Mouse (Mus musculus): Measurements from ENCODE around the gene Fbxl13. TPM values are rescaled to one million over a fixed set of nuclear protein-coding genes. Genes with fewer than 3 reads are reported as not detected.
"Not testable (repeated sequence)": the region's sequence is repeated elsewhere in the genome, so short reads cannot be mapped to it uniquely, and the experiment has no call there.

Gene Fbxl13
- total and polyA plus RNA-seq, 3 experiments = 0.11 TPM; not detected in 2

- H3K27me3 ChIP-seq (ENCODE audit: insufficient read depth, low read length) = peaks cover 24% of the 10 kb centered on the region
- ATAC-seq (ENCODE audit: extremely low read depth, insufficient number of reproducible peaks, low FRiP score, poor library complexity, severe bottlenecking) (no peak), DNase-seq (ENCODE audit: low spot score) (no peak)
- TF ChIP-seq CTCF (IDR thresholded peaks at IDR 0.05; ENCODE audit: low read depth, low read length) (no peak), TAL1 (conservative IDR thresholded peaks at IDR 0.05; ENCODE audit: low read depth, low read length) (no peak), POLR2AphosphoS5 (IDR thresholded peaks at IDR 0.05; ENCODE audit: insufficient replicate concordance, low read depth, low read length) (no peak), GATA2 (IDR thresholded peaks at IDR 0.05; ENCODE audit: borderline replicate concordance, low read depth, low read length) (no peak), GATA1 (IDR thresholded peaks at IDR 0.05; ENCODE audit: borderline replicate concordance, low read length) (no peak)
- H3K36me3 ChIP-seq (replicated peaks) = peaks cover 24% of the 10 kb centered on the region
- peaks cover 19% of the 10 kb centered on the region for H3K4me1 ChIP-seq (ENCODE audit: insufficient read depth, low read depth, low read length)
- H3K4me3 ChIP-seq (ENCODE audit: low read depth, low read length) = peak overlapping the region; percentile 87
- no peaks in the 10 kb centered on the region for H3K9me3 ChIP-seq (replicated peaks)
Observed at GRCm38 (mm10) chr5:21644891-21645438, 469 bp downstream of the Fbxl13 start.

GRCm38 (mm10) chr5:21643606-21644005, 1.8 kb downstream of the Fbxl13 start:
- Histone ChIP-seq H3K4me1 (ENCODE audit: insufficient read depth, low read depth, low read length) (peaks cover 19% of the 10 kb centered on the region), H3K27me3 (ENCODE audit: insufficient read depth, low read length) (peaks cover 28% of the 10 kb centered on the region), H3K36me3 (replicated peaks) (peaks cover 11% of the 10 kb centered on the region), H3K9me3 (replicated peaks) (no peaks in the 10 kb centered on the region), H3K4me3 (ENCODE audit: low read depth, low read length) (no peak overlapping the region)
- no peak for ATAC-seq (ENCODE audit: extremely low read depth, insufficient number of reproducible peaks, low FRiP score, poor library complexity, severe bottlenecking)
- no peak for DNase-seq (ENCODE audit: low spot score)
- TF ChIP-seq TAL1 (conservative IDR thresholded peaks at IDR 0.05; ENCODE audit: low read depth, low read length) = no peak

GRCm38 (mm10) chr5:21640961-21641360, 4.5 kb downstream of the Fbxl13 start:
- Histone ChIP-seq H3K4me1 (ENCODE audit: insufficient read depth, low read depth, low read length) (peaks cover 6% of the 10 kb centered on the region), H3K36me3 (replicated peaks) (no peaks in the 10 kb centered on the region), H3K9me3 (replicated peaks) (no peaks in the 10 kb centered on the region), H3K27me3 (ENCODE audit: insufficient read depth, low read length) (peaks cover 30% of the 10 kb centered on the region), H3K4me3 (ENCODE audit: low read depth, low read length) (no peak overlapping the region)
- no peak for TF ChIP-seq GATA1 (IDR thresholded peaks at IDR 0.05; ENCODE audit: borderline replicate concordance, low read length)
- no peak for TF ChIP-seq GATA2 (IDR thresholded peaks at IDR 0.05; ENCODE audit: borderline replicate concordance, low read depth, low read length)
- TF ChIP-seq TAL1 (conservative IDR thresholded peaks at IDR 0.05; ENCODE audit: low read depth, low read length) = no peak
- peak; percentile 53; the same call in 1 of the 2 replicates for TF ChIP-seq CTCF (IDR thresholded peaks at IDR 0.05; ENCODE audit: low read depth, low read length)
- TF ChIP-seq POLR2AphosphoS5 (IDR thresholded peaks at IDR 0.05; ENCODE audit: insufficient replicate concordance, low read depth, low read length) = no peak
- no peak for DNase-seq (ENCODE audit: low spot score)
- no peak for ATAC-seq (ENCODE audit: extremely low read depth, insufficient number of reproducible peaks, low FRiP score, poor library complexity, severe bottlenecking)

- H3K4me1 ChIP-seq (ENCODE audit: insufficient read depth, low read depth, low read length) = no peaks in the 10 kb centered on the region
- TF ChIP-seq TAL1 (conservative IDR thresholded peaks at IDR 0.05; ENCODE audit: low read depth, low read length) = no peak
- TF ChIP-seq GATA1 (IDR thresholded peaks at IDR 0.05; ENCODE audit: borderline replicate concordance, low read length) = no peak
- no peak for TF ChIP-seq GATA2 (IDR thresholded peaks at IDR 0.05; ENCODE audit: borderline replicate concordance, low read depth, low read length)
- no peak for TF ChIP-seq POLR2AphosphoS5 (IDR thresholded peaks at IDR 0.05; ENCODE audit: insufficient replicate concordance, low read depth, low read length)
- TF ChIP-seq CTCF (IDR thresholded peaks at IDR 0.05; ENCODE audit: low read depth, low read length) = no peak
- H3K27me3 ChIP-seq (ENCODE audit: insufficient read depth, low read length) = peaks cover 6% of the 10 kb centered on the region; the same call in 1 of the 2 replicates
Observed at GRCm38 (mm10) chr5:21625916-21626315, 19.5 kb downstream of the Fbxl13 start.

GRCm38 (mm10) chr5:21616450-21617009, 28.9 kb downstream of the Fbxl13 start:
- Histone ChIP-seq H3K9me3 (replicated peaks) (no peaks in the 10 kb centered on the region), H3K36me3 (replicated peaks) (no peaks in the 10 kb centered on the region), H3K27me3 (ENCODE audit: insufficient read depth, low read length) (peaks cover 3% of the 10 kb centered on the region; the same call in 1 of the 2 replicates), H3K4me3 (ENCODE audit: low read depth, low read length) (no peak overlapping the region), H3K4me1 (ENCODE audit: insufficient read depth, low read depth, low read length) (no peaks in the 10 kb centered on the region; the same call in 1 of the 2 replicates)
- TF ChIP-seq GATA1 (IDR thresholded peaks at IDR 0.05; ENCODE audit: borderline replicate concordance, low read length) (no peak), GATA2 (IDR thresholded peaks at IDR 0.05; ENCODE audit: borderline replicate concordance, low read depth, low read length) (no peak), POLR2AphosphoS5 (IDR thresholded peaks at IDR 0.05; ENCODE audit: insufficient replicate concordance, low read depth, low read length) (no peak), CTCF (IDR thresholded peaks at IDR 0.05; ENCODE audit: low read depth, low read length) (no peak), TAL1 (conservative IDR thresholded peaks at IDR 0.05; ENCODE audit: low read depth, low read length) (no peak)
- ATAC-seq (ENCODE audit: extremely low read depth, insufficient number of reproducible peaks, low FRiP score, poor library complexity, severe bottlenecking) (no peak), DNase-seq (ENCODE audit: low spot score) (no peak)

More at GRCm38 (mm10) chr5:21625916-21626315, 19.5 kb downstream of the Fbxl13 start:
- H3K9me3 ChIP-seq (replicated peaks) = no peaks in the 10 kb centered on the region
- H3K36me3 ChIP-seq (replicated peaks) = no peaks in the 10 kb centered on the region
- ATAC-seq (ENCODE audit: extremely low read depth, insufficient number of reproducible peaks, low FRiP score, poor library complexity, severe bottlenecking) (no peak), DNase-seq (ENCODE audit: low spot score) (no peak)
- no peak overlapping the region for H3K4me3 ChIP-seq (ENCODE audit: low read depth, low read length)

- not testable (repeated sequence) for ATAC-seq (ENCODE audit: extremely low read depth, insufficient number of reproducible peaks, low FRiP score, poor library complexity, severe bottlenecking)
Observed at GRCm38 (mm10) chr5:21614299-21614698, 31.1 kb downstream of the Fbxl13 start.

More at GRCm38 (mm10) chr5:21614299-21614698, 31.1 kb downstream of the Fbxl13 start:
- not testable (repeated sequence) for H3K36me3 ChIP-seq (replicated peaks); H3K9me3 ChIP-seq (replicated peaks); H3K4me1 ChIP-seq (ENCODE audit: insufficient read depth, low read depth, low read length); H3K27me3 ChIP-seq (ENCODE audit: insufficient read depth, low read length); H3K4me3 ChIP-seq (ENCODE audit: low read depth, low read length); DNase-seq (ENCODE audit: low spot score)

All from G1E (cell line).